Mouse (Mus musculus): ENCODE measurements around the gene Mpped2.

Mpped2 gene

GRCm38 (mm10) chr2:106705664-106706063 lies 12.6 kb downstream of the Mpped2 start:
- no peak for DNase-seq (ENCODE audit: low spot score)

- DNase-seq (ENCODE audit: low spot score) = no peak
Observed at GRCm38 (mm10) chr2:106707136-106707535, 14.1 kb downstream of the Mpped2 start.

- DNase-seq (ENCODE audit: low spot score) = no peak
Observed at GRCm38 (mm10) chr2:106710862-106711477, 17.9 kb downstream of the Mpped2 start.

GRCm38 (mm10) chr2:106711506-106711905 lies 18.4 kb downstream of the Mpped2 start:
- no peak for DNase-seq (ENCODE audit: low spot score)

- no peak for DNase-seq (ENCODE audit: low spot score)
Observed at GRCm38 (mm10) chr2:106713151-106713550, 20.1 kb downstream of the Mpped2 start.

- no peak for DNase-seq (ENCODE audit: low spot score)
Observed at GRCm38 (mm10) chr2:106715674-106716364, 22.8 kb downstream of the Mpped2 start.

- DNase-seq (ENCODE audit: low spot score) = no peak
Observed at GRCm38 (mm10) chr2:106716365-106716717, 23.3 kb downstream of the Mpped2 start.

GRCm38 (mm10) chr2:106718888-106719287 lies 25.8 kb downstream of the Mpped2 start:
- DNase-seq (ENCODE audit: low spot score) = no peak

- no peak for DNase-seq (ENCODE audit: low spot score)
Observed at GRCm38 (mm10) chr2:106719434-106719833, 26.4 kb downstream of the Mpped2 start.

- DNase-seq (ENCODE audit: low spot score) = no peak
Observed at GRCm38 (mm10) chr2:106720644-106721043, 27.6 kb downstream of the Mpped2 start.

GRCm38 (mm10) chr2:106722020-106722419 lies 29.0 kb downstream of the Mpped2 start:
- no peak for DNase-seq (ENCODE audit: low spot score)

GRCm38 (mm10) chr2:106729951-106730564 lies 37.0 kb downstream of the Mpped2 start:
- no peak for DNase-seq (ENCODE audit: low spot score)

GRCm38 (mm10) chr2:106730608-106731007 lies 37.5 kb downstream of the Mpped2 start:
- no peak for DNase-seq (ENCODE audit: low spot score)

- DNase-seq (ENCODE audit: low spot score) = no peak
Observed at GRCm38 (mm10) chr2:106731478-106731877, 38.4 kb downstream of the Mpped2 start.

GRCm38 (mm10) chr2:106732171-106732570 lies 39.1 kb downstream of the Mpped2 start:
- no peak for DNase-seq (ENCODE audit: low spot score)

GRCm38 (mm10) chr2:106733396-106733795 lies 40.3 kb downstream of the Mpped2 start:
- no peak for DNase-seq (ENCODE audit: low spot score)

GRCm38 (mm10) chr2:106734004-106734403 lies 40.9 kb downstream of the Mpped2 start:
- peak; percentile 19 for DNase-seq (ENCODE audit: low spot score)

GRCm38 (mm10) chr2:106735211-106735610 lies 42.1 kb downstream of the Mpped2 start:
- no peak for DNase-seq (ENCODE audit: low spot score)

- no peak for DNase-seq (ENCODE audit: low spot score)
Observed at GRCm38 (mm10) chr2:106735792-106736359, 42.8 kb downstream of the Mpped2 start.

GRCm38 (mm10) chr2:106738951-106739350 lies 45.9 kb downstream of the Mpped2 start:
- DNase-seq (ENCODE audit: low spot score) = no peak

- no peak for DNase-seq (ENCODE audit: low spot score)
Observed at GRCm38 (mm10) chr2:106744086-106744485, 51.0 kb downstream of the Mpped2 start.

- DNase-seq (ENCODE audit: low spot score) = no peak
Observed at GRCm38 (mm10) chr2:106744601-106745000, 51.5 kb downstream of the Mpped2 start.

- DNase-seq (ENCODE audit: low spot score) = no peak
Observed at GRCm38 (mm10) chr2:106745364-106745763, 52.3 kb downstream of the Mpped2 start.

All from lung, postnatal 25 days (tissue).